Mouse (Mus musculus): Measurements from ENCODE around the gene Egfl8. TPM values are rescaled to one million over a fixed set of nuclear protein-coding genes. Genes with fewer than 3 reads are reported as not detected.

Egfl8 gene
- total and polyA plus RNA-seq, 2 experiments, result 0.37 to 1.2 TPM

DNA sequence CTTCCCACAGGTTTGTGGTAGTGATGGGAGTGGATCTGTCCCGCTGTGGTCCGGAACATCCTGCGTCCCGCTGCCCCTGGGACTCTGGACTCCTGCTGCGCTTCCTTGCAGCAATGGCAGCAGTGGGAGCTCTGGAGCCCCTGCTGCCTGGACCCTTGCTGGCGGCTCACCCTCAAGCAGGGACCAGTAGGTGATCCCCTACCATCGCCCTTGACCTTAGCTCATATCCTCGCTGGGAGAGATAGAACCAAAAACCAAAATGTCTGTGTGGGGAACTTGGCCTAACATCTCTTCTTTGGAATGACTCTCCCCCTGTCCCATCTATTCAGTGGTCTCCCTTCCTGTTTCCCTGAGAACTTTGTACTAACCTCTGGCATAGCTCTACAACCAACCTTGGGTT lies 32.0 kb downstream of the Egfl8 start:
- Histone ChIP-seq H3K36me3 (ENCODE audit: control insufficient read depth, insufficient read depth, low read length) (no peaks in the 10 kb centered on the region), H3K27ac (replicated peaks; ENCODE audit: insufficient read depth, low read depth, low read length) (no peak overlapping the region), H3K4me3 (ENCODE audit: insufficient read depth, low read depth, low read length) (no peak overlapping the region), H3K27me3 (ENCODE audit: control insufficient read depth, insufficient read depth, low read length) (no peaks in the 10 kb centered on the region), H3K79me2 (ENCODE audit: control insufficient read depth, insufficient read depth, low read length) (no peaks in the 10 kb centered on the region), H3K4me1 (ENCODE audit: control insufficient read depth, insufficient read depth, low read length) (peaks cover 8% of the 10 kb centered on the region), H3K9ac (ENCODE audit: low read depth, low read length) (no peak overlapping the region)
- WGBS, result 92% methylated on average over 8 of the region's 8 CpGs
- TF ChIP-seq POLR2A (IDR thresholded peaks at IDR 0.05; ENCODE audit: extremely low read depth, insufficient read depth, low read length) (no peak), CTCF (IDR thresholded peaks at IDR 0.05; ENCODE audit: low read depth, low read length) (no peak)
- DNase-seq (ENCODE audit: extremely low read depth, low read depth, low spot score), result no peak

DNA sequence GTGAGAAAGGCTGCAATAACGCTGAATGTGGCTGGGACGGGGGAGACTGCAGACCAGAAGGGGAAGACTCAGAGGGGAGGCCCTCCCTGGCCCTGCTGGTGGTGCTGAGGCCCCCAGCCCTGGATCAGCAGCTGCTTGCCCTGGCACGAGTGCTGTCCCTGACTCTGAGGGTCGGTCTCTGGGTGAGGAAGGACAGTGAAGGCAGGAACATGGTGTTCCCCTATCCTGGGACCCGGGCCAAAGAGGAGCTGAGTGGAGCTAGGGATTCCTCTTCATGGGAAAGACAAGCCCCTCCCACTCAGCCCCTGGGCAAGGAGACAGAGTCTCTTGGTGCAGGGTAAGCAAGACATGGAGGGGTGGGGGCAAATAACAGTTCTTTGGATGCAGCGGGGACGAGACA lies 32.4 kb downstream of the Egfl8 start:
- peaks cover 6% of the 10 kb centered on the region for H3K4me1 ChIP-seq (ENCODE audit: control insufficient read depth, insufficient read depth, low read length)
- TF ChIP-seq POLR2A (IDR thresholded peaks at IDR 0.05; ENCODE audit: extremely low read depth, insufficient read depth, low read length), result no peak
- TF ChIP-seq CTCF (IDR thresholded peaks at IDR 0.05; ENCODE audit: low read depth, low read length), result no peak
- H3K27me3 ChIP-seq (ENCODE audit: control insufficient read depth, insufficient read depth, low read length), result no peaks in the 10 kb centered on the region
- no peak overlapping the region for H3K9ac ChIP-seq (ENCODE audit: low read depth, low read length)
- no peak overlapping the region for H3K27ac ChIP-seq (replicated peaks; ENCODE audit: insufficient read depth, low read depth, low read length)
- no peaks in the 10 kb centered on the region for H3K79me2 ChIP-seq (ENCODE audit: control insufficient read depth, insufficient read depth, low read length)
- no peak for DNase-seq (ENCODE audit: extremely low read depth, low read depth, low spot score)
- WGBS, result 77% methylated on average over 7 of the region's 7 CpGs
- no peaks in the 10 kb centered on the region for H3K36me3 ChIP-seq (ENCODE audit: control insufficient read depth, insufficient read depth, low read length)
- H3K4me3 ChIP-seq (ENCODE audit: insufficient read depth, low read depth, low read length), result no peak overlapping the region

- no peak overlapping the region for H3K9ac ChIP-seq (ENCODE audit: low read depth, low read length)
- 88% methylated on average over 12 of the region's 12 CpGs for WGBS
- DNase-seq (ENCODE audit: extremely low read depth, low read depth, low spot score), result no peak
These were observed 33.2 kb downstream of the Egfl8 start for GRCm38 (mm10) chr17:34582528-34582927.

DNA sequence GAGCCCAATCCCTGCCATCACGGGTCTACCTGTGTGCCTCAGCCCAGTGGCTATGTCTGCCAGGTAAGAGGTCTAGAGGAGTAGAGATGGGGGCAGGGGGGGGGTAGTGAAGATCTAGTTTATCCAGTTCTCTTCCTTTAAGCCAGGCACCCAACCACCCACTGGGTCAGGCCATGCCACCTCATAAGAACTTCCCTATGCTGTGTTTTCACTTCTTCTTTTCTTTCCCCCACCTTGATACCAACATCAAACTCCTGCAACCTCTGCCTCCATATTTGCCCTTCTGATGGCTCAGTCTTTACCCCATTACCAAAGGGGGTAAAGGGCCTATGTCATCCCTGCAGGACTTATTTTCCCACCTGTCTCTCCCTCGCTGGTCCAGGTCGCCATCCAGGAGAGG lies 37.7 kb downstream of the Egfl8 start:
- TF ChIP-seq POLR2A (IDR thresholded peaks at IDR 0.05; ENCODE audit: extremely low read depth, insufficient read depth, low read length) (no peak), CTCF (IDR thresholded peaks at IDR 0.05; ENCODE audit: low read depth, low read length) (no peak)
- DNase-seq (ENCODE audit: extremely low read depth, low read depth, low spot score), result no peak
- Histone ChIP-seq H3K4me1 (ENCODE audit: control insufficient read depth, insufficient read depth, low read length) (no peaks in the 10 kb centered on the region), H3K79me2 (ENCODE audit: control insufficient read depth, insufficient read depth, low read length) (no peaks in the 10 kb centered on the region), H3K27me3 (ENCODE audit: control insufficient read depth, insufficient read depth, low read length) (no peaks in the 10 kb centered on the region), H3K27ac (replicated peaks; ENCODE audit: insufficient read depth, low read depth, low read length) (no peak overlapping the region), H3K9ac (ENCODE audit: low read depth, low read length) (no peak overlapping the region), H3K36me3 (ENCODE audit: control insufficient read depth, insufficient read depth, low read length) (no peaks in the 10 kb centered on the region), H3K4me3 (ENCODE audit: insufficient read depth, low read depth, low read length) (no peak overlapping the region)
- WGBS, result 91% methylated on average over 3 of the region's 3 CpGs

More at GRCm38 (mm10) chr17:34582528-34582927, 33.2 kb downstream of the Egfl8 start:
- TF ChIP-seq CTCF (IDR thresholded peaks at IDR 0.05; ENCODE audit: low read depth, low read length) (no peak), POLR2A (IDR thresholded peaks at IDR 0.05; ENCODE audit: extremely low read depth, insufficient read depth, low read length) (no peak)
- Histone ChIP-seq H3K4me3 (ENCODE audit: insufficient read depth, low read depth, low read length) (no peak overlapping the region), H3K79me2 (ENCODE audit: control insufficient read depth, insufficient read depth, low read length) (no peaks in the 10 kb centered on the region), H3K27me3 (ENCODE audit: control insufficient read depth, insufficient read depth, low read length) (no peaks in the 10 kb centered on the region), H3K36me3 (ENCODE audit: control insufficient read depth, insufficient read depth, low read length) (no peaks in the 10 kb centered on the region), H3K27ac (replicated peaks; ENCODE audit: insufficient read depth, low read depth, low read length) (no peak overlapping the region), H3K4me1 (ENCODE audit: control insufficient read depth, insufficient read depth, low read length) (peaks cover 3% of the 10 kb centered on the region; the same call in 1 of the 2 replicates)

DNA sequence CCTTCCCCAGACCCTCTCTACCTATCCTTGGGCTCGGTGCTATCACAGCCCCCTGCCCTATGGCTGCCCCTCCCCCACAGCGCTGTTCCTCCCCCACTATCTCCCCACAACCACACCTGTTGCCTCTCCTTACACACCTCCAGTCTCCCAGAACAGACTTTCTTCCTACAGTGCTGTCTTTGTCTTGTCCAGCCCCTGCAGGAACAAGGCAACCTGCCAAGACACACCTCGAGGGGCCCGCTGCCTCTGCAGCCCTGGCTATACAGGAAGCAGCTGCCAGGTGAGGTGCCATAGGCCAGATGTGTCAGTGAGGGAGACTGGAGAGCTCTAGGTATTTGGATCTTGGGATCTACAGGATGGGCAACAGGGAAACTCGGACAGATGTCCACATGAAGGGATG lies 39.2 kb downstream of the Egfl8 start:
- 79% methylated on average over 5 of the region's 5 CpGs for WGBS
- Histone ChIP-seq H3K27ac (replicated peaks; ENCODE audit: insufficient read depth, low read depth, low read length) (no peak overlapping the region), H3K4me1 (ENCODE audit: control insufficient read depth, insufficient read depth, low read length) (no peaks in the 10 kb centered on the region)

GRCm38 (mm10) chr17:34572361-34572760 lies 43.4 kb downstream of the Egfl8 start:
- Histone ChIP-seq H3K4me1 (ENCODE audit: control insufficient read depth, insufficient read depth, low read length) (no peaks in the 10 kb centered on the region), H3K27me3 (ENCODE audit: control insufficient read depth, insufficient read depth, low read length) (no peaks in the 10 kb centered on the region), H3K4me3 (ENCODE audit: insufficient read depth, low read depth, low read length) (no peak overlapping the region), H3K9ac (ENCODE audit: low read depth, low read length) (no peak overlapping the region), H3K36me3 (ENCODE audit: control insufficient read depth, insufficient read depth, low read length) (no peaks in the 10 kb centered on the region), H3K79me2 (ENCODE audit: control insufficient read depth, insufficient read depth, low read length) (no peaks in the 10 kb centered on the region), H3K27ac (replicated peaks; ENCODE audit: insufficient read depth, low read depth, low read length) (no peak overlapping the region)
- TF ChIP-seq CTCF (IDR thresholded peaks at IDR 0.05; ENCODE audit: low read depth, low read length), result no peak
- TF ChIP-seq POLR2A (IDR thresholded peaks at IDR 0.05; ENCODE audit: extremely low read depth, insufficient read depth, low read length), result no peak
- WGBS, result 36% methylated on average over 15 of the region's 15 CpGs
- no peak for DNase-seq (ENCODE audit: extremely low read depth, low read depth, low spot score)

More for the DNA sequence above, 39.2 kb downstream of the Egfl8 start:
- no peak for DNase-seq (ENCODE audit: extremely low read depth, low read depth, low spot score)
- no peak overlapping the region for H3K4me3 ChIP-seq (ENCODE audit: insufficient read depth, low read depth, low read length)
- TF ChIP-seq POLR2A (IDR thresholded peaks at IDR 0.05; ENCODE audit: extremely low read depth, insufficient read depth, low read length) (no peak), CTCF (IDR thresholded peaks at IDR 0.05; ENCODE audit: low read depth, low read length) (no peak)
- no peaks in the 10 kb centered on the region for H3K79me2 ChIP-seq (ENCODE audit: control insufficient read depth, insufficient read depth, low read length)
- H3K9ac ChIP-seq (ENCODE audit: low read depth, low read length), result no peak overlapping the region
- H3K36me3 ChIP-seq (ENCODE audit: control insufficient read depth, insufficient read depth, low read length), result no peaks in the 10 kb centered on the region
- H3K27me3 ChIP-seq (ENCODE audit: control insufficient read depth, insufficient read depth, low read length), result no peaks in the 10 kb centered on the region

Data from liver, adult 2 months (tissue).